Mouse (Mus musculus): ENCODE measurements around the gene Cbx1.

GRCm38 (mm10) chr11:96829403-96829812 is 40.5 kb downstream of the Cbx1 start:
- TF ChIP-seq CTCF (IDR thresholded peaks at IDR 0.05; ENCODE audit: borderline replicate concordance, control insufficient read depth, extremely low read depth, insufficient read depth, low read length, poor library complexity) = no peak; the same call in 1 of the 2 replicates
- no peak for TF ChIP-seq POLR2A (IDR thresholded peaks at IDR 0.05; ENCODE audit: control insufficient read depth, extremely low read depth, insufficient read depth, low read length, poor library complexity)

All from thymus, adult 2 months (tissue).